Mouse (Mus musculus) layer of hippocampus, adult 2 months (tissue): ENCODE measurements at regions not wholly inside any gene's neighbourhood (a gene's known extent, or its start where the extent isn't known, plus 50 kb on each side); places are given as distances from the start of the nearest gene placed in this dataset.

Experiments used
- DNase-seq, 2 experiments: peaks; one replicate each; pipeline ENCODE4 v3.0.0; 2022; ENCODE audit warnings: low spot score in 2 of 2
- H3K27ac ChIP-seq: fragments of 200-600 bp; 2 replicates; pipeline ENCODE4 v1.8.1; 2022
- H3K4me3 ChIP-seq: fragments of 200-600 bp; 2 replicates; pipeline ENCODE4 v1.8.1; 2022; ENCODE audit warnings: mild to moderate bottlenecking
- CTCF ChIP-seq: fragments of 200-600 bp; conservative IDR thresholded peaks from 2 replicates; pipeline ENCODE4 v1.8.1; 2022; ENCODE audit warnings: antibody characterized with exemption, mild to moderate bottlenecking, moderate library complexity

DNA sequence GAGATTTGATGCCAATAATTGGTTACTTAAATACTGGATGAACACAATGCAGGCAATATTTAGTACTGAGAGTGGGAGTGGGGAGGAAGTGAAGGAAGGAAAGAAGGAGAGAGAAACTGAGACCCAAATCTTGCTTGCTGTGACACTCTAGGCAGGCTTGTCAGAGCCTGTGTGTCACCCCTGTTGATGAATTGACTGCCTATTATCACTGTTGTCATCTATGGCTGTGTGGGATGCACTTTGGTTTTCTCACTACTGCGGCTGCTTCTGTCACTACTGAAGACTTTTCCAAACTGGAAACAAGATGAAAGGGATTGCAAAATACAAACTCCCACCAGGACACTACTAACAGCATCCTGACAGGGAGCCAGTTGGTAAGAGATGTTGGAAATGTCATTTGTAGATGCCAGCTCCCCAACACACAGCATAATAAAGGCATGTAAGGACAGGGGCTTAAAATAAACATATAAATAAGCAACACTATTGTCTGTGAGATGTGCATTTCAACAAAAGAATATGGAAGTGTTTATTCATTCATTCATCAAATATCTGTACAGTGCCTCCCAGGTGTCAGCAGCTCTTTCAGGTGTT is 207.0 kb upstream of the Ufl1 start:
- Histone ChIP-seq H3K27ac (no peak overlapping the region), H3K4me3 (no peak overlapping the region)
- DNase-seq, result no peak
- TF ChIP-seq CTCF, result no peak

DNA sequence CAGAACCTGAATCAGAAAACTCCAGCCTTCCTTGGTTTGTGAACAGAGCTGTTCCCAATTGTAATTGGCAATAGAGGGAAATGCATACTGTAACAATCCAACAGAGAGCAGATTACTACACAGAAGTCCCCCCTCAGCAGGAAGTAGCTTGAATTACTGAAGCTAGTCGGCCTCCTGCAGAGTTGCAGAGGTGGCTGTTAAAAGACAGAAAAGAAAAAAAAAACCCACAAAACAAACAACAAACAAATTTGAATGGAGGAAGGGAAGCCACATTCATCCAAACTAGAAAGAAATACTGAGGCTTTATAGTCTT is 202.0 kb upstream of the Ufl1 start:
- Histone ChIP-seq H3K27ac (no peak overlapping the region), H3K4me3 (no peak overlapping the region)
- TF ChIP-seq CTCF, result no peak
- DNase-seq, result no peak

DNA sequence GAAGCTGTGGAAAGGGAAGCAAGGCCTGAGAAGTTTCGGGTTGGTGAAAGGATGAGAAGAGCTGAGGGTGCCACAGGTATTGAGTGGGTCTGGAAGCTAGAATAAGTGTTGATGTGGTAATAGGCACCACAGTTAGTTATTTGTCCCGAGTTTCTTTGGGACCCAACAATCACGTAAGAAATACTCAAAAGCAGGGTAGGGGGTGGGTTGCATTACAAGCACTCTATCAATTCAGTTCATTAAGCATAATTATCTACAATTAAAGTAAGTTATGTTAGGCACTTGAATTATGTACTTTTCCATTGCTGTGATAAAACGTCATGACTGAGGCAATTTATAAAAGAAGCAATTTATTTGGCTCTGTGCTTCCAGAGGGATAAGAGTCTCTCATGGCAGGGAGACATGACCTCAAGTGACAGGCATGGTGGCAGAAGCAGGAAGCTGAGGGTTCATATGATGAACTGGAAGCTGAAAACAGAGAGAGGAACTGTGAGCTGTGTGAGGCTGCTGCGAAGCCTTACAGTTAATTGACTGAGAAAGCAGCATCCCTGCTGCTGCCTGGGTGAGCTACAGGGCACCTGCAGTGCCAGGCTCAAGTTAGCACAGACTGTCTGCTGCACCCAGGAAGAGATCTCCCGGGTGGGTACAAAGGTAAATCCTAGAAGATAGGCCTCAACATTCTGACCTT is 201.5 kb upstream of the Ufl1 start:
- no peak overlapping the region for H3K27ac ChIP-seq
- DNase-seq, result no peak
- H3K4me3 ChIP-seq, result no peak overlapping the region
- no peak for TF ChIP-seq CTCF

DNA sequence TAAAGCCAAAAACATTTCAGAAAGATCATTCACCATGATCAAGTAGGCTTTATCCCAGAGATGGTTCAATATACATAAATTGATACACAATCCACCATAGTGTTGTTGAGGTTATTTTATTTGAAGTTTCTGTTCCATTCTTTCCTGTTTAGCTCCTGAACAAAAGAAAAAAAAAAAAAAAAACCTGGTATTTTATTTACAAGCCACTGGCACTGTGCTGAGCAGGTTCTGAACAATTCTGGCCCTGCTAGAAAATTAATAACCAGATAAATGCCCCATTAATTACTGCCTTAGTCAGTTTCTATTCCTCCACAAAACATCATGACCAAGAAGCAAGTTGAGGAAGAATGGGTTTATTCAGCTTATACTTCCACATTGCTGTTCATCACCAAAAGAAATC is 191.4 kb upstream of the Ufl1 start:
- DNase-seq, result no peak
- no peak for TF ChIP-seq CTCF
- Histone ChIP-seq H3K4me3 (no peak overlapping the region), H3K27ac (no peak overlapping the region)

DNA sequence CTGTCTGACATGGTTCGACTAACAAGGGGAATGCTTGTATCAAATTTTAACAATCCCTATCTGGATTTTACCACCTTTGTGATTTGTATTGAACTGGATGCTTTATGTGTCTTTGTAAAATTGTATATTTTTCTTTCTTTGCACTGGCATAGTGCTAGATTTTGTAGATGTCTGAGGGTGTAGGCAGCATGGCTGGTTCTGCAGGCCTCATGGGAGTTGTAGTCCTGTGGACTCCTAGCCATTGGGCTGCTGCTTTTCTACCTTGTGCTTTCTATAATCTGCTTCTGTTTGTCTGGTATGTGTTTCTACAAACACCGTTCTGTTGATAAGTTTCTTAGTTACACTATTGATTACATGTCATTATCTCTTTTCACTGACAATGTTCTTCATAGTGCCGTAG is 184.9 kb upstream of the Ufl1 start:
- no peak overlapping the region for H3K27ac ChIP-seq
- no peak for DNase-seq
- H3K4me3 ChIP-seq, result no peak overlapping the region
- TF ChIP-seq CTCF, result no peak

DNA sequence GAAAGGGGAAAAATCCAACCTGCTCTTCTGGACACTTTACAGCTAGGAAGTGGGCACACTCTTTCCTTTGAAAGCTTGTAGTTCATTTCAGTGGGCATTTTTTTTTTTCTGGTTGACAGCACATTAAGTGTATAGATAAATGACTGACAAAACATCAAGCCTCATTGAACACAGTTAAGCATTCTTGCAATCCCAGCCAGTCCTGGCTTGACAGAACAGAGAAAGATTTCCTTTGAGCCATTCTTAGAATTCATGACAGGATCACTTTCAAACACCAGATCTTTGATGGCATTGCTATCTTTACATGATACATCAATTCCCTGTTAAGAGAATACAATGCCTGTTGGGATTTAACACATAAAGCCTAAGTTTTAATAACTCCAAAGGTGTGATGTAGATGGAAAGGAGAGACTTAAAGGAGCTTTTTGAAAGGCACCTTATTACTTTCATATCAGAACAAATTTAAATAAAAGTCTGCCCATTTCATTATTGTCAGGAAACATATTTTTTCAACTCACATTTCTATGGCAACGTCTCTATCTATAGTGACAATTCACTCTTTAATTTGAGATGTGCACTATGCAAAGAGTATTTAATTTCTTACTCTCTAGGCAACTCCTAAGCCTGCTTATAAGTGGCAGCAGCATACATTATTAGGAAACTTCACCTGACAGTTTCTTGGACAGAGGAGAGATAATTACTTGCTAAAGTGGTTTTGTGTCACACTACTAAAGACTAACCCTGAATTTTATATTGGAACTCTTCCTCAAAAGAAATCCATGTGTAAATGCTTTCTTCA is 183.4 kb upstream of the Ufl1 start:
- DNase-seq, result no peak
- no peak overlapping the region for H3K4me3 ChIP-seq
- no peak overlapping the region for H3K27ac ChIP-seq
- no peak for TF ChIP-seq CTCF

GRCm38 (mm10) chr4:25464069-25464468 is 182.4 kb upstream of the Ufl1 start:
- no peak for DNase-seq
- no peak for TF ChIP-seq CTCF
- Histone ChIP-seq H3K4me3 (no peak overlapping the region), H3K27ac (no peak overlapping the region)

DNA sequence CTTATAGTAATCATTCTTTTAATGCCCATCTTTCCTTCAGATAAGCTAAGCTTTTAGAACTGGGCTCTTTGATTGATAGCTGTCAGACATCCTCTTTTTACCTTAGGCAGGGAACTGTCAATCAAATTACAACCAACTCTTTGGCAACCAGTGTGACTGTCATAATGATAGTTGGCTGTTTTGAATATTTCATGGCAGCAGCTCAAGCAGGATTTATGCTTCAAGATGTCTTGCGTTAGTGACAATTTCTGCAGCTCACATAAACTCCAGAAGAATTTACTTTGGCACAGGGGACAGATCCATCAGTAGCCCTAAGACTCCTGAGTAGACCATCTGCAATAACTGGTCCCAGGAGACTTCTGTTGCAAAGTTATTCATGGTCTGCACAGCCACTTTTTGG is 178.5 kb upstream of the Ufl1 start:
- no peak for DNase-seq
- no peak overlapping the region for H3K27ac ChIP-seq
- H3K4me3 ChIP-seq, result no peak overlapping the region
- no peak for TF ChIP-seq CTCF

DNA sequence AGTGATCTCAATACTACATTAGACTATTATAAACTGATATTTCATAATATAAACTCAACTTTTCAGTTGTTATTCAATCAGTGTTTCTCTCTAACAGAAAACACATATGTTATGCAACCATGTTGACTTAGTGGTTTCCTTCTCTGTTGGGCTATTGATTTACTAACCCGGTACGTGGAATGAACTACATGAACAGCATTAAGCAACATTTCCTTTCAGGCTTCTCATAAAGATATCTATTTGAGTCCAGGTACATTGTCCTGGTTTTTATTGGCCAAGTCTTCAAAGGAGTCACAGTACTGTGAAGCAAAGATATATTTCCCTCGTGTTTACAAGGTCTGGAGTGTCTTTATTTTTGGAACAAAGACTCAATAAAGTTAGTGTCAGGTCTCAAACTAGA is 173.1 kb upstream of the Ufl1 start:
- DNase-seq, result no peak

GRCm38 (mm10) chr4:25453127-25453806 is 171.6 kb upstream of the Ufl1 start:
- Histone ChIP-seq H3K4me3 (no peak overlapping the region), H3K27ac (no peak overlapping the region)
- TF ChIP-seq CTCF, result no peak
- no peak for DNase-seq

More for the DNA sequence above, 173.1 kb upstream of the Ufl1 start:
- TF ChIP-seq CTCF, result no peak
- Histone ChIP-seq H3K4me3 (no peak overlapping the region), H3K27ac (no peak overlapping the region)

- H3K4me3 ChIP-seq, result no peak overlapping the region
- no peak overlapping the region for H3K27ac ChIP-seq
- no peak for DNase-seq
- no peak for TF ChIP-seq CTCF
These were observed 170.2 kb upstream of the Ufl1 start for GRCm38 (mm10) chr4:25451865-25452264.

GRCm38 (mm10) chr4:25432203-25432602 is 150.6 kb upstream of the Ufl1 start:
- H3K4me3 ChIP-seq, result no peak overlapping the region
- H3K27ac ChIP-seq, result no peak overlapping the region
- no peak for TF ChIP-seq CTCF
- no peak for DNase-seq

DNA sequence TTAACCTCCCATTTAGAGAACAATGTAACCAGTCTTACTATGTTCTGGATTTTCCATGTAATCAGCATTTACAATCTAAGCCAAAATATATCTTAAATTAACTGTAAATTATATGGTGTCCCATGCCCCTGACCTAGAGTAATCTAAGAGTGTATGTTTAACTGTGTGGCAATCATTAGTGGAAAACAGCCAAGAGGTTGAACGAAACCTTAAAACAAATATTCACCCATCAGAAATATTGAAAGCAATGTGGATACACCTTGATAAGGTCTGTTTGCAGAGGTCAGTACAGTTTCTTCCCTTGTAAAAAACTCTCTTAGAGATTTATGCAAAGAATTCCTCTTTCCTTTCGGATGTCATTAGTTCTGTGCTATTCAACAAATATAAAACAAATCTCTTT is 134.7 kb upstream of the Ufl1 start:
- DNase-seq, result no peak
- Histone ChIP-seq H3K27ac (no peak overlapping the region), H3K4me3 (no peak overlapping the region)
- no peak for TF ChIP-seq CTCF
